Mouse (Mus musculus): ENCODE data around the gene Frmd4a.

- TF ChIP-seq ZNF384 (IDR thresholded peaks at IDR 0.05; ENCODE audit: low read depth, low read length) = no peak
- TF ChIP-seq HCFC1 (IDR thresholded peaks at IDR 0.05; ENCODE audit: borderline replicate concordance, insufficient read depth, low read length) = no peak
- TF ChIP-seq ZC3H11A (IDR thresholded peaks at IDR 0.05; ENCODE audit: borderline replicate concordance, low read depth, low read length) = no peak
- no peak for TF ChIP-seq MAFK (IDR thresholded peaks at IDR 0.05; ENCODE audit: insufficient read depth, low read depth, low read length)
- no peak for TF ChIP-seq CHD2 (IDR thresholded peaks at IDR 0.05; ENCODE audit: low read depth, low read length)
Observed at GRCm38 (mm10) chr2:4144424-4144823, 126.9 kb downstream of the Frmd4a start.

All from ES-E14 (cell line).